Mouse (Mus musculus) inflammation-experienced regulatory T-cells, adult 6 months (primary cell): ENCODE measurements at regions not wholly inside any gene's neighbourhood (a gene's known extent, or its start where the extent isn't known, plus 50 kb on each side); places are given as distances from the start of the nearest gene placed in this dataset.

Source experiments
- ATAC-seq: one replicate; pipeline ENCODE4 v1.8.0; 2017

DNA sequence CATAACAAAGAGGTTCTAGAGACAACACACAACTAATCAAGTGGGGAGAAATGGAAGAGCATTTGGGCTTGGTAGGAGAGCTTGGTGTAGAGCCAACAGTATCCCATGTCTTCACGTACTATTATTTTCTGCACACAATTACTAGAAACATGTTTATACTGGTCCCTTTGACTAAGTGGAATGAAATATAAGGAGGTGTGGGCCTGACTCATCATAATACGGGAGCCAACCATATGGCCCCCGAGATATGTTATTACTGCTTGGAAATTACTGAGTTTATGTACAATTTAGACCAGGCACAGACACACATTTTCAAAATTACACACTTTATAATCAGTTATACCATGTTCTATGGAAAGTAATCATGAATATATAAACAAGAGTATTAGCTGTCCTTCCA, 92.7 kb upstream of the Sash1 start:
- ATAC-seq: no peak

DNA sequence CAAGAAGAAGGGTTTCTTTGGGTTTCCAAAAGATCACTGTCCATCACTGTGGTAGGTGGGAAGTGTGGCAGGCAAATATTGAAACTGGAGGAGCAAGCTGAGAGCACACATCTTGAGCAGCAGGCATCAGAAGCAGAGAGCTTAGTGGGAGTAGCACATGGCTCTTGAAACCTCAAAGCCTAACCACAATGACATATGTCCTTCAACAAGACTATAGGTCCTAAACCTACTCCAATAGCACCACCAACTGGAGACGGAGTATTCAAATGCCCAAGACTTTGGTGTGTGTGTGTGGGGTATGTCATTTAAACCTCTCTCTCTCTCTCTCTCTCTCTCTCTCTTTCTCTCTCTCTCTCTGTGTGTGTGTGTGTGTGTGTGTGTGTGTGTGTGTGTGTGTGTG, 88.1 kb upstream of the Sash1 start:
- peak; percentile 88 for ATAC-seq

- ATAC-seq: no peak
Measured at GRCm38 (mm10) chr10:8972789-8973551, 87.1 kb upstream of the Sash1 start.

DNA sequence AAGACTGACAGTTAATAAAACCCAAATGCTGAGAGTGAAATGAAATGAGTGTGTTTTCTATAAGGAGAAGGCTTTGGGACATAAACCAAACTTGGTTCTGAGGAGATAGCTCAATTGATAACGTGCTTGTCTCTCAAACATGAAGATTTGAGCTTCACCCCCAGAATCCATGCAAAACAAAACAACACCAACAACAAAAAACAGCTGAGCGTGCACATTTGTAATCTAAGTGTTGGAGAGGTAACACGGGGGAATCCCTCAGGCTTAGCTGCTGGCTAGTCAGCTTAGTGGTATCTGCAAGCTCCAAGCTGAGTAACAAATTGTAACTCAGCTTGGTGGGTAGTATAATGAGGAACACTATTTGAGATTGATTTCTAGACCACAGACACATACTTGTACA, 84.9 kb upstream of the Sash1 start:
- ATAC-seq: no peak

DNA sequence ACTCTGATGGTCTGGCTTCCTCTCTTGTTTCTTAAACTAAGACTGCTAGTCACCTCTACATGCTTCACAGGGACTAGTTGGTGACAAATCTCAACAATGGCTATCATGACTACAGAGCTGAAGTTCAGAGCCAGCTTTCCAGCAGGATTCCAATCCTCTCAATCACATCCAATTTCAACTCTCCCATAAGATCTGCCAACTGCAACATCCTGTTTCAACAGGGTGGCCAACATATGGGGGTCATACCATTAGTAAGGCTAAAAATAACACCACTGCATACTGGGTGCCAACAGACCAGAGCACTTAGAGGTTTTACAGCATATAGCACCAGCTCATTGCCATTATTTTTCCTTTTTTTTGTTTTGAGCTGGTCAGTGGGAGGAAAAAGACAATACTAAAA, 83.7 kb upstream of the Sash1 start:
- no peak for ATAC-seq

- ATAC-seq: no peak
Measured at GRCm38 (mm10) chr10:8969016-8969415, 83.1 kb upstream of the Sash1 start.

DNA sequence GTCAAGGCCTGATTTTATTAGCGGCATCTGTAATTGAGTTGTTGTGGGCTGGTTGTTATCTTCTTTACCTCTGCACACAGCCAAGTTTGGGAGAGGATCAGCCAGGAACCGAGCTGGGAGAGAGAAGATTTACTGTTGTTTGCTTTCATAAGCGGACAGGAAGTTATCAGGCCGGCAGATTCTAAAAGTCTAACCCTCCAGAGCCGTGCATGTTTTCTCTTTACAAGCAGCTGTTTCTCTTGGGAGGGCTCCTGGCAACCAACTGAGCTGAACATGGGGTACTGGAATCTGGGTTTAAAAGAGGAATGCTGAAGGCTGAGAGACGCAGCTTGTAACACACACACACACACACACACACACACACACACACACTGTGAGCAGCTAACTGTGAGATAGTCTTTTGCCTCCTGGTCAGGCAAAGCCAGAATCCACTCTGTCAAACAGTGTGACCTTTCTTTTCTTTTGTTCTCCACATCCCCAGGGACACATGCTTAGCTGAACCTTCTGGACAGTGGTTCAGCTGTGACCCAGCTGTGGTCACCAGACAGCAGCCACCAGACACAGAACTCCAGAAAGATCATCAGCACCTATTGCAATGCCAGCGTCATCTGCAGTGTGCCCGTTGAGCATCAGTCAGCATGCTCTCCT, 82.5 kb upstream of the Sash1 start:
- no peak for ATAC-seq

DNA sequence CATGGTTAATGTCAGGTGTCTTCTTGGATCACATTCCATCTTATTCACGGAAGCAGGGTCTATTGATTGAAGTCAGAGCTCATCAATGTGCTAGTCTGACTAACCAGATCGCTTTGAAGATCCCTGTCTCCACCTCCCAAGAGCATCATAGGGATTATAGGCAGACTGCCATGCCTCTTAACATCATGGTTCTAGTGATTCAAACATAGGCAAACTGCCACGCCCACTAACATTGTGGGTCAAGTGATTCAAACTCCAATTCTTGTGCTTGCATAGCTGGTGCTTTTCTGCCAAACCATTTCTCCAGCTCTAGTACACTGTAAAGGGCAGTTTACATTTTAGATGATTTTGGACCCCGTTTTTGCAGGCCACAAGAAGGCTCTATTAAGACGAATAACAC, 77.1 kb upstream of the Sash1 start:
- ATAC-seq: no peak

- no peak for ATAC-seq
Measured at GRCm38 (mm10) chr10:8960964-8961675, 75.2 kb upstream of the Sash1 start.

- no peak for ATAC-seq
Measured at GRCm38 (mm10) chr10:8960275-8960960, 74.5 kb upstream of the Sash1 start.

- peak; percentile 37 for ATAC-seq
Measured at GRCm38 (mm10) chr10:8955499-8956211, 69.8 kb upstream of the Sash1 start.

DNA sequence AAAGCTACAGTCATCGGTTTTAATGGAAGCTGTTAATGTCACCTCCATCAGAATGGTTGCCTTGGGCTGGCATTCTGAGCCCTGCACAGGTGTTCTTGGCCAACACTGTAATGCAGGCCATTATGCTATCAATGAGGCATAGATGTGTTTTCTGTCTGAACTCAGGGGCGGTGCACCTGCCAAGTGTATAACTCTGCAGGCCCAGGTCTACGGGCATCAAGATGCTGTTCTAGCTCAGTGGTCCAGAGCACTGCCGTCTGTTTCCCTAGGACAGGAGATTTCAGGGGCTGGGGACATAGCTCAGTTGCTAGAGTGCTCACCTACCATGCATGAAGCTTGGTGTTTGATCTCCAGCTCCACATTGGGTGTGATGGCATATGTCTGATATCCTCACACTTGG, 68.1 kb upstream of the Sash1 start:
- no peak for ATAC-seq

- peak; percentile 83 for ATAC-seq
Measured at GRCm38 (mm10) chr10:8952922-8953321, 67.1 kb upstream of the Sash1 start.

DNA sequence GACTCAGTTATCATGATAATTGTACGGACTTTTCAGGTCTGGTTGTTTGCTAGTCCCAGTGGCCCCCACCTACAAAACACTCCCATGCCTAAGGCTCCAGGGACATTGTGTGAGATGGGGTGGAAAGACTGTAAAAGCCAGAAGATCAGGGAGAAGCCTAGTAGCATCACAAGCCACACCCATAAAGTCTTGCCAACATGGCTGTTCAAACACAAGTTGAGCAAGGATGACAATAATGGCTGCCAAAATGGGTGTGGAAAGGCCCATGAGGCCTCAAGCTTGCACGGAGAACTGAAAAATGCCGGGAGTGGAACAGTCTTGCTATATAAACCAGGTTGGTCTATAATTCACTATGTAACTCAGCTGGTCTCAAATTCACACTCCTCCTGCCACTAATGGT, 66.1 kb upstream of the Sash1 start:
- no peak for ATAC-seq

GRCm38 (mm10) chr10:8951236-8951825, 65.5 kb upstream of the Sash1 start:
- ATAC-seq: no peak

GRCm38 (mm10) chr10:8948227-8948626, 62.4 kb upstream of the Sash1 start:
- no peak for ATAC-seq

GRCm38 (mm10) chr10:8945195-8945751, 59.4 kb upstream of the Sash1 start:
- no peak for ATAC-seq

- no peak for ATAC-seq
Measured at GRCm38 (mm10) chr10:8944586-8944985, 58.7 kb upstream of the Sash1 start.

DNA sequence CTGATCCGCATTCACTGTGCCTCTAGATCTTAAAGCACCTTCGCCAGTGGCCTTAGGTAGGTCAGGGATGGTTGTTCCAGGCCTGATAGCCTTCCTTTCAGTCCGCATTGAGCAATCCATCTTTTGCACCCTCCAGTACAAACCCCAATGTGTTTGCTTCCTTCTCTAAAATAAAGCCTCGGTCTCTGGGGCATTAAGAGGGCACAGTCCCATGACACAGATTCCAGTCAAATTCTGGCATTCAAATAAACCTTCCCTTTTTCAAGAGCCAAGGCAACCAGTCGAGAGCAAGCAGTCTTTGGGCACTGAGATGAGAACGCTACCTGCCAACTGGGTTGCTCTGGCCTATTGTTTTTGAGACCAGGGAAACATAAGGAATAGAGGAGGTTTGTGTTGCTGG, 57.8 kb upstream of the Sash1 start:
- no peak for ATAC-seq

DNA sequence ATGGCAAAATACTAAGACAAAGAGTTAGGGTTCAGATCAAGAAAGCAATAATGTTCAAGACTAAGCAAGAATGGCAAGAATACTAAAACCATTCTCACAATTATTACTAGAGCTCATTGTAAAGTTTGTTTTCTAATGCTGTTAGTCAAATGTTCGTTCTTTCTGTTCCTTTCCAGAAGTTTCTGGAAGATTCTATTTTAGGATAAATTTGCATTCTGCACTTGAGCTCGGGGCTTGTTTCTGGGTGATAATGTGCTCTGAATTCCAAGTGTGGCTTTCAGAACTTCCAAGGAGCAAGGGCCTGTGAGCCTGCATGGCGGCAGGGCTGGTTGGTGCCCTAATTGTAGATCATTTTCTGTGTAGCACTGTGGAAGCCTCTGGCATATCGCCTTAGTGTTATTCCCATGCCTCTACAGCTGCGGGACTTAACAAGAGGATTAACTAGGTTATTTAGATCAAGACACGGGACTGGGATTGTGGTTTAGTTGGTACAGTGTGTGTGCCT, 57.1 kb upstream of the Sash1 start:
- ATAC-seq: no peak

DNA sequence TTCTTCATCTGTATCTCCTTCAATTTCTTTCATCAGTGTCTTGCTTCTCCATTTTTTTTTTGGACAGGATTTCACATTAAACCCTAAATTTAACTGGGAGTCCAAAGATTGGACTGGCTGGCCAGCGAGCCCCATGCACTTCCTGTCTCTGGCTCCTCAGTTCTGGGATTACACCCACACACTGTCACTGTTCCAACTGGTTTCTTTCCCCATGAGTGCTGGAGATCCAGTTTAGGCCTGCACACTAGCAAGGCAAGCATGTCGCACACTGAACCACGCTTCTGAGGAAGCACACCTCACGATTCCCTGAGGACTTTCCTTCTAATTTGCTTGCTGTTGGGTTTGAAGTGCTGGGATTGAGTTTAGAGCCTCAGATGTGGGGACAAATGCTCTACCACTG, 50.5 kb upstream of the Sash1 start:
- no peak for ATAC-seq
